Mouse (Mus musculus) hindbrain, embryonic 10.5 days (tissue): ENCODE data around the gene Mmachc. TPM values are rescaled to one million over a fixed set of nuclear protein-coding genes. Genes with fewer than 3 reads are reported as not detected.

Experiments
- DNase-seq: peaks from one replicate; pipeline ENCODE4 v3.0.0-alpha.2; 2017; ENCODE audit warnings: low spot score
- H3K27ac ChIP-seq: fragments of 300-500 bp; sonication (generic); 2 replicates; pipeline ENCODE4 v1.5.1; 2016; ENCODE audit warnings: mild to moderate bottlenecking, moderate library complexity
- H3K27me3 ChIP-seq: fragments of 300-500 bp; sonication (generic); 2 replicates; pipeline ENCODE4 v1.6.1; 2016; ENCODE audit warnings: mild to moderate bottlenecking; ENCODE audit not compliant: poor library complexity, insufficient read depth, severe bottlenecking
- H3K36me3 ChIP-seq: fragments of 300-500 bp; sonication (generic); 2 replicates; pipeline ENCODE4 v1.6.1; 2016; ENCODE audit warnings: mild to moderate bottlenecking, moderate library complexity
- H3K4me1 ChIP-seq: fragments of 300-500 bp; sonication (generic); replicated peaks from 2 replicates; pipeline ENCODE4 v1.6.1; 2016; ENCODE audit warnings: mild to moderate bottlenecking
- H3K4me3 ChIP-seq: fragments of 300-500 bp; sonication (generic); 2 replicates; pipeline ENCODE4 v1.5.1; 2016; ENCODE audit warnings: mild to moderate bottlenecking, moderate library complexity
- H3K9me3 ChIP-seq: fragments of 300-500 bp; sonication (generic); 2 replicates; pipeline ENCODE4 v1.6.1; 2016; ENCODE audit warnings: mild to moderate bottlenecking, moderate library complexity
- WGBS: fragments of 180-500 bp; shearing (Covaris S2); methylation state at CpG from one replicate; pipeline ENCODE4 v1.1.7; 2016; 5-methylcytosine and 5-hydroxymethylcytosine counted together
- polyA plus RNA-seq: library from polyadenylated mRNA; unstranded; fragments of >200 nt; fragmentation: Nextera tagmentation; extraction: Ambion mirVana; gene quantifications from 2 replicates; pipeline ENCODE4 v1.2.1, GENCODE M21; 2016

The Mmachc gene
- polyA plus RNA-seq = 38.0 and 40.5 TPM in 2 replicates

DNA sequence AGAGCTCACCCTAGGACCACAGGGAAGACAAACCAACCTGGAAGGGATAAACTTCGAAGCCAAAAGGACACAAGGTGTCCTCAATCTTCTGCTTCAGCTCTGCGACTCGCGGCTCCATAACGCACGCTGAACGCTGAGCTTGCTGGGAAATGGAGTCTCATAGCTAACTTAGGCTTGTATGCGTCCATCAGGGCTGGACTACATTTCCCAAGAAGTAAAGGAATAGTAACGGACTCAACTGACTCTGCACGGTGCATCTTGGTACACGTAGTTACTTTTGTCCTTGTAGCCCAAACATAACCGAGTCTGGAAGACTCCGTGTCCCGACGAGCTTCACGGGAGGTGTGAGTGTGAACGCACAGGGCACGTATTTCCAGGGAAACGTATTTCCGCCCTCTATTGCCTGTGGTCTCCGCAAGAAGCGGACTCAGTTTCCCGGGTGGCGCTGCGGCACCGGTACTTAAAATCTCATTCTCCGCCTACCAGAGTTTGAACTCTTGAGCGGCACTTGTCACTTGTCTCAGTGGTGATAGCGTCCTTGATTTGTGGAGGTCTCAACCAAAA lies at the start of gene Mmachc, which contains the start of gene Ccdc163:
TSS of gene Mmachc (minus strand) at position 206 of the 564 bp plus-strand sequence.
TSS of gene Ccdc163 (plus strand) at position 309 of the 564 bp plus-strand sequence.
- peak within 1 kb of the TSS; percentile 67 for H3K4me3 ChIP-seq
- no peaks in the 10 kb centered on the region for H3K9me3 ChIP-seq
- peak; percentile 91 for DNase-seq
- under 1% methylated on average over 29 of the region's 29 CpGs for WGBS
- H3K4me1 ChIP-seq = peaks cover 20% of the 10 kb centered on the region
- H3K27ac ChIP-seq = peak within 1 kb of the TSS; percentile 88
- H3K36me3 ChIP-seq = peaks cover 24% of the 10 kb centered on the region
- no peaks in the 10 kb centered on the region for H3K27me3 ChIP-seq

DNA sequence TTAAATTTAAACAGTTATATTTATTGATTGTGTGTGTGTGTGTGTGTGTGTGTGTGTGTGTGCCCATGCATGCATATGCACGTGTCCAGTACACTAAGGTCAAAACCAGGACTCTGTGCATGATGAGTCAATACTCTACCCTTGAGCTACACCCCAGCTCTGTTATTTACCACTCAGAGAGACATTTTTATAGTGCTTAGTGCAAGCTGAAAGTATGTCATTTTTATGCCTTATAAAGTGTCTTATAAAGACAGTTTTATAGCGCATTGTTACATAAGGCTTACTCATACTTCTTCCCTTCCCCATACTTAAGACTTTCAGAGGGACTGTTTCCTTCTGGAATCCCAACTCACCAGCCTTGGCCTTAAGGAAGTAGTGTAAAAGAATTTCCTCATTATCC lies 41.5 kb upstream of the Mmachc start:
- H3K9me3 ChIP-seq = no peaks in the 10 kb centered on the region
- WGBS = 91% methylated on average over 2 of the region's 2 CpGs
- H3K4me1 ChIP-seq = no peaks in the 10 kb centered on the region
- H3K36me3 ChIP-seq = no peaks in the 10 kb centered on the region
- H3K4me3 ChIP-seq = no peak overlapping the region
- no peak for DNase-seq
- H3K27me3 ChIP-seq = no peaks in the 10 kb centered on the region
- no peak overlapping the region for H3K27ac ChIP-seq

DNA sequence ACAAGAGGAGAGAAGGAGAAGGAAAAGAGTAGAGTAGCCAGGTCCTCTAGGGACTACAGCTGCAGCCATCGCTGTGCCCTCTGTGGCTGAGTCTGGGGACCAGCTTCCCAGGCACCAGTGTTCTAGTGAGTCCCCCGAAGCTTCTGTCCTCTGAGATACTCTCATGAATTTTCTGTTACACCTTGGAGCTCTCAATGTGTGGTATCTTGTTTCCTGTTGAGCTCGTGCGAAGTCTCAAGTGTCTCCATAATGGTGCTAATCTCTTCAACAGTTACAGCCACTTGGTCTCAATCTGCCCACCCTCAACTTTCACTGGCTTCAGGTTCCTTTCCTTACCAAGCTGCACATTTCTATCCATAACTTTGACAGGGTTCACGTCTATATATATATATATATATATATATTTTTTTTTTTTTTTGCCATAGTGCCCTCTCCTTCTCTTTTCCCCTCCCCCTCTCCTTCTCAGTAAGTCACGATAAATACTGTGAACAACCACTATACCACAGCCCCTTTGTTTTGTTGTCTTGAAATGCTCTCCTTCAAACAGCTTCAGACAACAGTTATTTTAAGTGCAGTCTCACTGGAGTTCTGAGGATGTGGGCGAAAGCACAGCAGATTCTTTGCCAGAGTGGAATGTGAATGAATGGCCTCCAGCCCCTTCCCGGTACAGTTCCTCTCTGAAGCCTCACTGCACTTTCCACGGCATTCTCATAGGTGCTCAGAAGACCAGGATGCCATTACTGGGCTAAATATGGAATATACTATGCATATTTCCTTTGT lies 31.0 kb upstream of the Mmachc start:
- H3K27me3 ChIP-seq = no peaks in the 10 kb centered on the region
- peaks cover 2% of the 10 kb centered on the region for H3K36me3 ChIP-seq
- no peak overlapping the region for H3K4me3 ChIP-seq
- H3K4me1 ChIP-seq = no peaks in the 10 kb centered on the region
- WGBS = 84% methylated on average over 9 of the region's 9 CpGs
- no peak for DNase-seq
- no peaks in the 10 kb centered on the region for H3K9me3 ChIP-seq
- H3K27ac ChIP-seq = no peak overlapping the region

DNA sequence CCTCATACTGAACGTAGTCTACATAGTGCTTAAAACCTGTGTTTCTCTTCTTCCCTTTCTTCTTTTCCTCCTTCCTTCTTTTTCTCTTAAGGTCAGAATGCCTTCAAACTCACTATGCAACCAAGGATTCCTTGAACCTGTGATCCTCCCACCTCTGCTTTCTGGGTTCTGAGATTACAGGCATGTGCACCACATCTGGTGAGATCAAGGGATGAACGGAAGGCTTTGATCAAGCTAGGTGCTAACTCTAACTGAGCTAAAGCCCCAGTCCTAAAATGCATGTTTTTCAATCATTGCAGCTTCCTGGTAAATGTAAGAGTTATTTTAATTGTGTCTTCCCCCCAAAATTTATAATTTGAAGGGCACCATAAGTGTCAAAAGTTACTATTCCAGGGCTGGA lies 26.8 kb upstream of the Mmachc start:
- Histone ChIP-seq H3K27ac (no peak overlapping the region), H3K27me3 (no peaks in the 10 kb centered on the region), H3K9me3 (no peaks in the 10 kb centered on the region), H3K4me1 (no peaks in the 10 kb centered on the region), H3K4me3 (no peak overlapping the region), H3K36me3 (no peaks in the 10 kb centered on the region)
- no peak for DNase-seq
- WGBS = 84% methylated on average over 2 of the region's 2 CpGs

DNA sequence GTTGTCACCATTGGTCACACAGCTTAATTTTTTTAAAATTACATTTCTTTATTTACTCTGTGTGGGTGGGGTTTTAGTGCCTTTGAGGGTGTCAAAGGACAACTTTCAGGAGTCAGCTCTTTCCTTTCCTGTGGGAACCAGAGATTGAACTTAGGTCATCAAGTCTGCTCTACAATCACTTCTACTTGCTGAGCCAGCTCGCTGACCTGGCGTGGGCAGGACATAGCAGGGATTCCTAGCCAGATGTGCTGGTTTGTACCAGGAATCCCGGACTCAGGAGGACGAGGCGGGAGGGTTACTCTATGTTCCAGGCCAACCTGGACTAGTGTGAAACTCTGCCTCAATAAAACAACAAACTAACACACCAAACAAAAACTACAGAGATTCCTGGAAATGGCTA lies 24.1 kb upstream of the Mmachc start:
- no peak for DNase-seq
- no peaks in the 10 kb centered on the region for H3K27me3 ChIP-seq
- no peaks in the 10 kb centered on the region for H3K4me1 ChIP-seq
- no peak overlapping the region for H3K27ac ChIP-seq
- no peaks in the 10 kb centered on the region for H3K36me3 ChIP-seq
- WGBS = 81% methylated on average over 5 of the region's 5 CpGs
- no peak overlapping the region for H3K4me3 ChIP-seq
- H3K9me3 ChIP-seq = no peaks in the 10 kb centered on the region

DNA sequence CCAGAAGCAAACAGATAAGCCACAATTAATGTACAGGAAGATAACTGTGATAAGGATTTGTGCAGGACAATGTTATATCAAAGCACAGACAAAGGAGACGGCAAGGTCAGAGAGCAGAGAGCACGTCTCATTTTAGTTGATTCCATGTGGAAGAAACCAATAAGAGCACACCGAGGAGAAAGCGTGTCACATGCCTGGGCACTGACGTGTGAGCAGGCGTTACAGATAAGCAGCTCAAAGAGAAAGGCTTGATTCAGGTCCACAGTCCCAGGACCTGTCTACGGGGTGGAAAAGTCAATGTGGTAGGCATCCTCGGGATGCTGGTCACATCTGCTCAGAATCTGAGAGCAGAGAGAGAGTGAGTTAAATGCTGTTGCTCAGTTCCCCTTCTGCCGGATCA lies 22.9 kb upstream of the Mmachc start:
- 89% methylated on average over 9 of the region's 9 CpGs for WGBS
- DNase-seq = no peak
- H3K4me1 ChIP-seq = no peaks in the 10 kb centered on the region
- H3K27ac ChIP-seq = no peak overlapping the region
- H3K4me3 ChIP-seq = no peak overlapping the region
- H3K36me3 ChIP-seq = no peaks in the 10 kb centered on the region
- no peaks in the 10 kb centered on the region for H3K9me3 ChIP-seq
- H3K27me3 ChIP-seq = no peaks in the 10 kb centered on the region

DNA sequence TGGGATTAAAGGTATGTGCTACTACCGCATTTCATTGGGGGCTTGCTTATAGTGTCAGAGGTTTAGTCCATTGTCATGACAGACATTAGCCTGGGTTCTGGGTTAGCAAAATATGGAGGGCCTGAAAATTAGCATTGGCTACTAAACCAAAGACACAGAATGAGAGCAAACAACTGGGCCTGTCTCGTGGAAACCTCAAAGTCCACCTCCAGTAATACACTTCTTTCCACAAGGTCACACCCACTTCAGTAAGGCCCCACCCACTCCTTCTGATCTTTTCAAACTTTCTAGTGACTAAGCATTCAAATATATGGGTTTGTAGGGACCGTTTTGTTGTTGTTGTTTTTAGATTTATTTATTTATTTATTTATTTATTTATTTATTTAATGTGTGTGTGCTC lies 21.3 kb upstream of the Mmachc start:
- Histone ChIP-seq H3K36me3 (no peaks in the 10 kb centered on the region), H3K4me1 (no peaks in the 10 kb centered on the region), H3K27ac (no peak overlapping the region), H3K27me3 (no peaks in the 10 kb centered on the region), H3K9me3 (no peaks in the 10 kb centered on the region), H3K4me3 (no peak overlapping the region)
- WGBS = 90% methylated on average over 3 of the region's 3 CpGs
- no peak for DNase-seq

DNA sequence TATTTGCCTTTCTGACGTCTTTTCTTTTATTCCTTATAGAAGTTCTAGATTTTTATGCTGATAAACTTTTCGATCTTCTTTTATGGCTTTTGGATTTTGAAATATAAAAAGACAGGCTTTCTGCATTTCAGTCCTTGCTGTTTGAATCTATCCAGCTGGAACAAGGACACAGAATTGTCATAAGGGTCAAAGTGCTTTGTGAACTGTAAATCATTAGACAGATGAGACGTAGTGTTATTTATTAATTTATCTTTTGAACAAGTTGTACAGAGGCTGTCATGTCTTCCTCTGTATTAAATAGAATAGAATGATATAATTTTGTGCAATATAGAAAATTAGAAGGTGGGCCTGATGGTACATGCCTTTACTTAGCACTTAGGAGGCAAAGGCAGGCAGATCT lies 19.2 kb upstream of the Mmachc start:
- Histone ChIP-seq H3K27me3 (peaks cover 9% of the 10 kb centered on the region), H3K9me3 (no peaks in the 10 kb centered on the region), H3K4me3 (no peak overlapping the region), H3K27ac (no peak overlapping the region), H3K4me1 (peaks cover 1% of the 10 kb centered on the region; the same call in 1 of the 2 replicates), H3K36me3 (no peaks in the 10 kb centered on the region)
- 81% methylated on average over 3 of the region's 3 CpGs for WGBS
- DNase-seq = no peak

DNA sequence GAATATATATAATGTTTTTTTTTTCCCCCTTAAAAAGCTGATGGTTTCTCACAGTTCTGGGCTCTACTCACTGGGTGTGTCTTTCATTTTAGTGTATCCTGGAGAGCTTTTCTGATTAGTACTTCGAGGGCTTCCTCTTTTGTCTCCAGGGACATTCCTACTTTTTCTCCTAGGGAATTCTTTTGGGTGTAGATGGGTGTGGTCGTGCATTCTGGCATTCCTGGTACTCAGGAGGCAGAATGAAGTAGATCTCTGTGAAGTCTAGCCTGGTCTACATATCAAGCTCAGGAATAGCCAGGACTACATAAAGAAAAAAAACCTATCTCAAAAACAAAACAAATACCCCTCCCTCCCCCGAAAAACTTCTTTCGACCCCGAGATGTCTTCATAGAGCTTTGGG lies 17.2 kb upstream of the Mmachc start:
- no peaks in the 10 kb centered on the region for H3K36me3 ChIP-seq
- 85% methylated on average over 5 of the region's 5 CpGs for WGBS
- no peak for DNase-seq
- no peak overlapping the region for H3K4me3 ChIP-seq
- no peak overlapping the region for H3K27ac ChIP-seq
- peaks cover 11% of the 10 kb centered on the region for H3K4me1 ChIP-seq
- peaks cover 14% of the 10 kb centered on the region for H3K27me3 ChIP-seq
- H3K9me3 ChIP-seq = no peaks in the 10 kb centered on the region

DNA sequence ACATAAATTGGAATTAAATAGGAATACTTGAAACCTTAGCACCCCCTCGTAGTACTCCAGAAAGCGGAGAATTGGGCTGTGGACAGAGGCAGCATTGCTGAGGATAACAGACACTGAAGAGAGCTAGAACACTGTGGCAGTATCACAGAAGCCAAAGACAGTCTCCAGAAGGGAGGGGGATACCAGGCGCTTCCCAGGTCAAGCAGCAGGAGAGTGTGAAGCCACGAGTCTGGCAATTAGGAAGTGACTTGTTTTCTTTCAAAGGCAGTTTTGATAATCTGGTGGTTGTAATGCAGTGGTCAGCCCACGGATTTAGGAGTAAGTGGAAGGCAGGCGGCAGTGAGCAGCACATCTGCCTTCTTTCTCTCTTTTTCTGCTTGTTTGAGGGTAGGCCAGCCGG lies 14.0 kb upstream of the Mmachc start:
- Histone ChIP-seq H3K4me3 (peak overlapping the region; percentile 73), H3K36me3 (no peaks in the 10 kb centered on the region), H3K27ac (no peak overlapping the region), H3K4me1 (peaks cover 14% of the 10 kb centered on the region), H3K9me3 (no peaks in the 10 kb centered on the region), H3K27me3 (peaks cover 14% of the 10 kb centered on the region)
- WGBS = 39% methylated on average over 7 of the region's 7 CpGs
- no peak for DNase-seq

DNA sequence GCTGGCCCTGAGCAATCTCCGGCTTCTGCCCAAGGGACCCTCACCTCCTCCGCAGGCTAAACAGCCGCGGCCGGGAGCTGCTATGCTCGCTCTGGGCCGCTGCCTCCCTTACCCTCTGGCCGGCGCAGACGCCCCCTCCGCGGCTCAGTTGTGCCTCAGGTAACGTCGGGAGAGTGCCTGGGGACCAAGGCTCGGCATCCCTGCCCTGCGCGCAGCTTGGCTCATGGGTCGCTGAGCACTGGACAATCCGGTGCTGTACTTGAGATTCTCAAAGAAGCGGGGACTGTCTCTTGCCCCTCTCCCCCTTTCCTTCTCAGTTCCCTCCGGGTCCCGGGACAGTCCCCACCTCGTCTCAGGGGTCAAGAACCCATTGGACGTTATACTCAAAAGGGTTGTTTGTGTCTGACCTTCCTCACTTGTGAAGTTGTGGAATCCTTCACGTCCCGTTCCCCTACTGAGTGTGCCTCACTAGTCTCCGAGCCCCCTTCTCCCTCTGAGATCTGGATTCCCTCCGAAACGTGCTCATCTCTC lies 13.0 kb upstream of the Mmachc start:
- peaks cover 14% of the 10 kb centered on the region for H3K4me1 ChIP-seq
- H3K27me3 ChIP-seq = peaks cover 14% of the 10 kb centered on the region
- no peaks in the 10 kb centered on the region for H3K9me3 ChIP-seq
- WGBS = under 1% methylated on average over 29 of the region's 29 CpGs
- DNase-seq = no peak
- H3K36me3 ChIP-seq = peaks cover 4% of the 10 kb centered on the region
- peak overlapping the region; percentile 87 for H3K27ac ChIP-seq
- peak overlapping the region; percentile 73 for H3K4me3 ChIP-seq

DNA sequence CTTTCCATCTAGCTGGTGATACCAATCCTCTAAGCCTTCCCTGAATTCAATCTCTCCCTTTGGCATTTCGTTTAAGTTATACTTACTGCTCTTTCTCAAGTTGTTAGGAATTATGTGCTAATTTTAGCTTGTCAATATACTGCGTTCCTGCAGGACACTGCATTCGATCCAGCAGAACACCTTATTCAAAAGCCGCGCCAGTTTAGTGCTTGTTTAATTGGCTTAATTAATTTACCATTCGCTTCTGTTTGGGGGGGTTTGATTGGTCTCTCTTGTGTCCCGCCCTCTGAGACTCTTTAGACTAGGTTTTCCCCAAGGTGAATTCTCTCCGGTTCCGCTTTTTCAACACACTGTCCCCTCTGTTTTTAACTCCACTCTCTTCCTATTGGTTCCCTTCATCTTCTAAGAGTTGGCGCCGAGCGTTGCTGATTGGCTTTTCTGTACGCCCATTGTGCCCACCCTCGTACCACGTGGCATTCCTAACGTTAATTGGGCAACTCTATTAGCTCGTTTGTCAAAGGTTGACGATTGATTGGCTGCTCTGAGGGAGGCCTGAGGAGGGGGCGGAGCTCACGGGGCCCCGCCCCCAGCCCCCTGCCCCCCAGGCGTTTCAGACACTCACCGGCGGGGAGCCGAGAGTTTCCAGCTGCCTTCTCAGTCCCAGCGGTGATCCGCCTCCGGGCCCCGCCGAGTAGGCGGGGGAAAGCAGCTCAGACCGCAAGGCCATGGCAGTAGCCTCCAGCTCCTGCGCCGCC lies 12.3 kb upstream of the Mmachc start, which contains the start of gene Tesk2:
TSS of gene Tesk2 (plus strand) at position 606 of the 755 bp plus-strand sequence.
- Histone ChIP-seq H3K4me3 (peak within 1 kb of the TSS; percentile 73), H3K36me3 (peaks cover 11% of the 10 kb centered on the region), H3K4me1 (peaks cover 14% of the 10 kb centered on the region), H3K27ac (peak within 1 kb of the TSS; percentile 87), H3K9me3 (no peaks in the 10 kb centered on the region), H3K27me3 (peaks cover 14% of the 10 kb centered on the region)
- WGBS = 1% methylated on average over 33 of the region's 34 CpGs
- DNase-seq = peak; percentile 94
